Mouse (Mus musculus) ovary, postnatal 36 days (tissue): ENCODE results near the gene Slc43a2.

ENCODE experiments used
- DNase-seq: peaks from one replicate; pipeline ENCODE4 v3.0.0; 2022; ENCODE audit warnings: low spot score, mixed read lengths

Gene Slc43a2

GRCm38 (mm10) chr11:75610021-75610420, 78.5 kb downstream of the Slc43a2 start:
- no peak for DNase-seq

- DNase-seq: no peak
Observed at GRCm38 (mm10) chr11:75614769-75615168, 83.3 kb downstream of the Slc43a2 start.

GRCm38 (mm10) chr11:75615556-75615955, 84.1 kb downstream of the Slc43a2 start:
- no peak for DNase-seq

GRCm38 (mm10) chr11:75619133-75619532, 87.6 kb downstream of the Slc43a2 start:
- DNase-seq: no peak

GRCm38 (mm10) chr11:75620136-75620780, 88.8 kb downstream of the Slc43a2 start:
- DNase-seq: no peak

GRCm38 (mm10) chr11:75621426-75621825, 89.9 kb downstream of the Slc43a2 start:
- no peak for DNase-seq

GRCm38 (mm10) chr11:75622588-75623329, 91.3 kb downstream of the Slc43a2 start:
- DNase-seq: no peak

- no peak for DNase-seq
Observed at GRCm38 (mm10) chr11:75624102-75624554, 92.6 kb downstream of the Slc43a2 start.

- DNase-seq: no peak
Observed at GRCm38 (mm10) chr11:75625820-75626219, 94.3 kb downstream of the Slc43a2 start.
